Mouse (Mus musculus) kidney, adult 2 months (tissue): Measurements from ENCODE around the gene Cdc42se2.

Experiments
- CTCF ChIP-seq: fragments of 200-500 bp; conservative IDR thresholded peaks from 2 replicates; pipeline ENCODE4 v1.5.1; 2011; ENCODE audit warnings: low read depth, mild to moderate bottlenecking, control low read depth, low read length, moderate library complexity, mixed read lengths; ENCODE audit not compliant: insufficient read depth, insufficient read length
- POLR2A ChIP-seq: fragments of 200-500 bp; IDR thresholded peaks from one replicate; pipeline ENCODE4 v1.6.1; 2011; ENCODE audit warnings: low read depth, low read length, control low read depth

DNA sequence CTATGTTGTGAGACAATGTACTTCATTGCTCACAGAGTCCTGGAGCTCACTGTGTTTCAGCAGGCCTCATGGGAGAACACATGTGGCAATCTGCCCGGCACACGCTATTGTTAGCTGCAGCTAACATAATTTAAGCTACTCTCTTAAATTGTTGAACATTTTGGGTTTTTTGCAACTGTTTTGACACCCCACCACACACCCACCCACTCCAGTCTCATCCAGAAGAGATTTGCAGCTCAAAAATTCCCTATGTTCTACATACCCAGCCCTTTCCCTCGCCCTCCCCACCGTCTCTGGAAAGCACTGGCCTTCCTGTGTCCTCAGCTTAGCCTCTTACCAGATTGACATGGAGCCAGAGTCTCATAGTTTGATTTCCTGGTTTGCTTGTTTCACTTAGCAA is 17.7 kb upstream of the Cdc42se2 start:
- TF ChIP-seq CTCF (no peak), POLR2A (no peak)
